Mouse (Mus musculus): ENCODE measurements around the gene Tagap1.
"Not testable (repeated sequence)": the region's sequence is repeated elsewhere in the genome, so short reads cannot be mapped to it uniquely, and the experiment has no call there.

GRCm38 (mm10) chr17:6919388-6919787, 41.6 kb downstream of the Tagap1 start:
- TF ChIP-seq CTCF (conservative IDR thresholded peaks at IDR 0.05; ENCODE audit: insufficient read depth, insufficient read length, low read depth, low read length); POLR2A (IDR thresholded peaks at IDR 0.05; ENCODE audit: low read depth, low read length): not testable (repeated sequence)

Measured in kidney, adult 2 months (tissue).